Mouse (Mus musculus) lung, postnatal 0 days (tissue): ENCODE data around the gene Sspn.

Experiments
- CTCF ChIP-seq: IDR thresholded peaks from 2 replicates; pipeline ENCODE4 v1.5.1; 2016; ENCODE audit warnings: antibody characterized with exemption, mild to moderate bottlenecking
- EP300 ChIP-seq: IDR thresholded peaks from 2 replicates; pipeline ENCODE4 v1.6.1; 2016; ENCODE audit warnings: antibody characterized with exemption, mild to moderate bottlenecking, control low read depth

DNA sequence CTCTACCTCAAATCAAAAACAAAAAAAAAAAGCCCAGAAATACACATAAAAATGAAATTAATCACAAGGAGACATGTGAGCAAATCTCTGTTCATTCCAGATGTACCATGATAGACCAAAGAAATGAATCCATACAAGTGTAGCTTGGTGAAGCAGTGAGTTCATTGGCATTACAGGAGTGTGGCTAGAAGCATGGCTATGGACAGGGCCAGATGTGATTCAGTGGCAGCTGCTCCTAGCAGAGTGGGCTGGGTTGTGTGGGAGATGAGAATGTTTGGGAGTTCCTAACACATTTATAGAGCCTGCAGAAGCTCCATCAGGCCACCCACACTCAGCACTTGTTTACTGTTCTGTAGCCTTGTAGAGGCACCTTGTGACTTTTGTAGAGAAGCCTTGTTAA lies 19.2 kb upstream of the Sspn start:
- TF ChIP-seq EP300: no peak
- no peak for TF ChIP-seq CTCF
